Mouse (Mus musculus) stomach, postnatal 0 days (tissue): ENCODE measurements at regions not wholly inside any gene's neighbourhood (a gene's known extent, or its start where the extent isn't known, plus 50 kb on each side); places are given as distances from the start of the nearest gene placed in this dataset.

ENCODE experiments used
- ATAC-seq: fragments of 200-750 bp; cut with Nextera tagmentation; 2 replicates; pipeline ENCODE4 v1.8.0; 2017; ENCODE audit not compliant: low FRiP score, low TSS enrichment
- DNase-seq: peaks from one replicate; pipeline ENCODE4 v3.0.0-alpha.2; 2016; ENCODE audit warnings: low spot score
- H3K27ac ChIP-seq: fragments of 300-500 bp; sonication (generic); replicated peaks from 2 replicates; pipeline ENCODE4 v1.5.1; 2014; ENCODE audit warnings: mild to moderate bottlenecking, control low read depth
- H3K27me3 ChIP-seq: fragments of 300-500 bp; sonication (generic); 2 replicates; pipeline ENCODE4 v1.6.1; 2014; ENCODE audit warnings: low read length; ENCODE audit not compliant: control insufficient read depth, insufficient read depth
- H3K36me3 ChIP-seq: fragments of 300-500 bp; sonication (generic); 2 replicates; pipeline ENCODE4 v1.6.1; 2014; ENCODE audit warnings: low read length, mixed read lengths; ENCODE audit not compliant: control insufficient read depth, insufficient read depth
- H3K4me1 ChIP-seq: fragments of 300-500 bp; sonication (generic); replicated peaks from 2 replicates; pipeline ENCODE4 v1.6.1; 2014; ENCODE audit warnings: antibody characterized with exemption; ENCODE audit not compliant: control insufficient read depth, insufficient read depth
- H3K4me2 ChIP-seq: fragments of 300-500 bp; sonication (generic); replicated peaks from 2 replicates; pipeline ENCODE4 v1.6.1; 2014; ENCODE audit warnings: low read depth, mild to moderate bottlenecking, control low read depth, moderate library complexity
- H3K4me3 ChIP-seq: fragments of 300-500 bp; sonication (generic); 2 replicates; pipeline ENCODE4 v1.5.1; 2014; ENCODE audit warnings: low read depth, low read length, control low read depth
- H3K9ac ChIP-seq: fragments of 300-500 bp; sonication (generic); 2 replicates; pipeline ENCODE4 v1.6.1; 2014; ENCODE audit warnings: mild to moderate bottlenecking, low read length, control low read depth, mixed read lengths
- H3K9me3 ChIP-seq: fragments of 300-500 bp; sonication (generic); 2 replicates; pipeline ENCODE4 v1.6.1; 2016; ENCODE audit warnings: low read length; ENCODE audit not compliant: control insufficient read depth
- CTCF ChIP-seq: IDR thresholded peaks from 2 replicates; pipeline ENCODE4 v1.5.1; 2016; ENCODE audit warnings: antibody characterized with exemption, low read depth, mild to moderate bottlenecking, moderate library complexity
- EP300 ChIP-seq: optimal IDR thresholded peaks from 2 replicates; pipeline ENCODE3; 2016; ENCODE audit warnings: antibody characterized with exemption
- WGBS: fragments of 180-500 bp; shearing (Covaris S2); extraction: QIAGEN DNeasy Blood & Tissue Kit; methylation state at CpG from one replicate; pipeline ENCODE4 v1.1.7; 2014; 5-methylcytosine and 5-hydroxymethylcytosine counted together

GRCm38 (mm10) chr13:111974282-111974681 is 165.5 kb upstream of the Map3k1 start:
- Histone ChIP-seq H3K36me3 (no peaks in the 10 kb centered on the region), H3K9me3 (no peaks in the 10 kb centered on the region), H3K9ac (no peak overlapping the region), H3K27ac (no peak overlapping the region), H3K4me2 (no peak overlapping the region), H3K4me3 (no peak overlapping the region), H3K27me3 (no peaks in the 10 kb centered on the region), H3K4me1 (no peaks in the 10 kb centered on the region)
- TF ChIP-seq EP300 (no peak), CTCF (no peak)
- ATAC-seq (no peak), DNase-seq (no peak)
- 69% methylated on average over 4 of the region's 4 CpGs for WGBS

GRCm38 (mm10) chr13:111975549-111975948 is 166.8 kb upstream of the Map3k1 start:
- Histone ChIP-seq H3K4me2 (no peak overlapping the region), H3K27ac (no peak overlapping the region), H3K4me3 (no peak overlapping the region), H3K27me3 (no peaks in the 10 kb centered on the region), H3K9ac (no peak overlapping the region), H3K4me1 (no peaks in the 10 kb centered on the region), H3K36me3 (no peaks in the 10 kb centered on the region), H3K9me3 (no peaks in the 10 kb centered on the region)
- no peak for ATAC-seq
- TF ChIP-seq CTCF = no peak
- no peak for TF ChIP-seq EP300
- WGBS = 85% methylated on average over 3 of the region's 3 CpGs
- DNase-seq = no peak

GRCm38 (mm10) chr13:111977769-111978674 is 169.2 kb upstream of the Map3k1 start:
- Histone ChIP-seq H3K9me3 (no peaks in the 10 kb centered on the region), H3K9ac (no peak overlapping the region), H3K4me3 (no peak overlapping the region), H3K4me2 (peak overlapping the region; percentile 38), H3K27me3 (no peaks in the 10 kb centered on the region), H3K4me1 (no peaks in the 10 kb centered on the region), H3K36me3 (no peaks in the 10 kb centered on the region), H3K27ac (no peak overlapping the region)
- DNase-seq (no peak), ATAC-seq (no peak)
- WGBS = 79% methylated on average over 31 of the region's 31 CpGs
- TF ChIP-seq EP300 = no peak
- TF ChIP-seq CTCF = no peak

- no peaks in the 10 kb centered on the region for H3K36me3 ChIP-seq
- DNase-seq (peak; percentile 28), ATAC-seq (peak; percentile 53)
- H3K27ac ChIP-seq = peak overlapping the region; percentile 67
- no peaks in the 10 kb centered on the region for H3K9me3 ChIP-seq
- TF ChIP-seq CTCF (no peak), EP300 (no peak)
- H3K4me1 ChIP-seq = no peaks in the 10 kb centered on the region
- H3K4me2 ChIP-seq = peak overlapping the region; percentile 38
- H3K9ac ChIP-seq = no peak overlapping the region; the same call in 1 of the 2 replicates
- no peak overlapping the region for H3K4me3 ChIP-seq
- WGBS = 27% methylated on average over 5 of the region's 5 CpGs
- no peaks in the 10 kb centered on the region for H3K27me3 ChIP-seq
Observed at GRCm38 (mm10) chr13:111978675-111979020, 169.9 kb upstream of the Map3k1 start.

GRCm38 (mm10) chr13:111979428-111980204 is 170.8 kb upstream of the Map3k1 start:
- Histone ChIP-seq H3K4me3 (no peak overlapping the region), H3K9me3 (no peaks in the 10 kb centered on the region), H3K4me1 (no peaks in the 10 kb centered on the region), H3K36me3 (no peaks in the 10 kb centered on the region), H3K27me3 (no peaks in the 10 kb centered on the region), H3K4me2 (peak overlapping the region; percentile 38), H3K27ac (peak overlapping the region; percentile 67), H3K9ac (peak overlapping the region; percentile 35; the same call in 1 of the 2 replicates)
- ATAC-seq (peak; percentile 35; the same call in 1 of the 2 replicates), DNase-seq (peak; percentile 43)
- no peak for TF ChIP-seq EP300
- TF ChIP-seq CTCF = peak; percentile 27
- WGBS = 20% methylated on average over 17 of the region's 17 CpGs
